Mouse (Mus musculus) cortical plate, adult 2 months (tissue): ENCODE data around the gene Zfp90.
A peak's percentile ranks its signal among the peaks of the same experiment; 100 is the strongest.

Source experiments
- CTCF ChIP-seq: fragments of 200-500 bp; IDR thresholded peaks from 2 replicates; pipeline ENCODE4 v1.5.1; 2011; ENCODE audit warnings: mild to moderate bottlenecking, control low read depth, low read length; ENCODE audit not compliant: insufficient read depth; ENCODE audit errors: extremely low read depth
- POLR2A ChIP-seq: fragments of 200-500 bp; IDR thresholded peaks from 2 replicates; pipeline ENCODE4 v1.6.1; 2011; ENCODE audit warnings: mild to moderate bottlenecking, low read length, control low read depth; ENCODE audit not compliant: insufficient read depth; ENCODE audit errors: extremely low read depth

- TF ChIP-seq CTCF (peak; percentile 97), POLR2A (no peak)
These were observed 17.9 kb downstream of the Zfp90 start for GRCm38 (mm10) chr8:106432954-106433570.
